Mouse (Mus musculus) cerebellum, adult 2 months (tissue): ENCODE data around the gene Pla2g12a. TPM values are rescaled to one million over a fixed set of nuclear protein-coding genes. Genes with fewer than 3 reads are reported as not detected.

Experiments used
- DNase-seq, 2 experiments: peaks; one replicate each; pipeline ENCODE4 v3.0.0; 2021
- H3K27ac ChIP-seq: fragments of 200-500 bp; 2 replicates; pipeline ENCODE4 v1.5.1; 2012; ENCODE audit warnings: low read length, control low read depth, inconsistent platforms; ENCODE audit not compliant: insufficient read depth
- H3K27me3 ChIP-seq: fragments of 200-500 bp; 2 replicates; pipeline ENCODE4 v1.6.1; 2012; ENCODE audit warnings: inconsistent platforms, mild to moderate bottlenecking, low read length, moderate library complexity; ENCODE audit not compliant: control insufficient read depth, insufficient read depth
- H3K4me1 ChIP-seq: fragments of 200-500 bp; 2 replicates; pipeline ENCODE4 v1.6.1; 2011; ENCODE audit warnings: low read length; ENCODE audit not compliant: control insufficient read depth, insufficient read depth
- H3K4me3 ChIP-seq: fragments of 200-500 bp; replicated peaks from 2 replicates; pipeline ENCODE3; 2011; ENCODE audit warnings: mild to moderate bottlenecking, low read depth, low read length, control low read depth; ENCODE audit not compliant: insufficient read depth
- CTCF ChIP-seq: fragments of 200-500 bp; IDR thresholded peaks from 2 replicates; pipeline ENCODE4 v1.5.1; 2011; ENCODE audit warnings: low read depth, mild to moderate bottlenecking, control low read depth, low read length, moderate library complexity, borderline replicate concordance; ENCODE audit not compliant: insufficient read depth
- POLR2A ChIP-seq: fragments of 200-500 bp; IDR thresholded peaks from 2 replicates; pipeline ENCODE4 v1.6.1; 2011; ENCODE audit warnings: low read length, control low read depth, borderline replicate concordance; ENCODE audit not compliant: insufficient read depth
- WGBS: fragments of 180-500 bp; shearing (Covaris S2); methylation state at CpG from one replicate; pipeline ENCODE4 v1.1.7; 2018; 5-methylcytosine and 5-hydroxymethylcytosine counted together
- polyA plus RNA-seq: library from polyadenylated mRNA; depleted of rRNA; stranded (reverse); fragments of >200 nt; gene quantifications from 2 replicates; pipeline ENCODE4 v1.2.3, GENCODE M21; 2012

Pla2g12a gene
- polyA plus RNA-seq, 1 experiment: 32.3 TPM

- no peak for DNase-seq
- Histone ChIP-seq H3K27me3 (no peaks in the 10 kb centered on the region; the same call in 1 of the 2 replicates), H3K4me1 (no peaks in the 10 kb centered on the region), H3K4me3 (no peak overlapping the region), H3K27ac (no peak overlapping the region)
- WGBS: 88% methylated on average over 2 of the region's 2 CpGs
- TF ChIP-seq POLR2A (no peak), CTCF (no peak)
These were observed 32.5 kb upstream of the Pla2g12a start for GRCm38 (mm10) chr3:129845868-129846267.

- H3K27me3 ChIP-seq: no peaks in the 10 kb centered on the region; the same call in 1 of the 2 replicates
- 82% methylated on average over 7 of the region's 7 CpGs for WGBS
- DNase-seq: no peak
- no peak for TF ChIP-seq CTCF
- TF ChIP-seq POLR2A: no peak
- H3K27ac ChIP-seq: no peak overlapping the region
- H3K4me3 ChIP-seq: no peak overlapping the region
- no peaks in the 10 kb centered on the region for H3K4me1 ChIP-seq
These were observed 31.6 kb upstream of the Pla2g12a start for GRCm38 (mm10) chr3:129846846-129847245.

DNA sequence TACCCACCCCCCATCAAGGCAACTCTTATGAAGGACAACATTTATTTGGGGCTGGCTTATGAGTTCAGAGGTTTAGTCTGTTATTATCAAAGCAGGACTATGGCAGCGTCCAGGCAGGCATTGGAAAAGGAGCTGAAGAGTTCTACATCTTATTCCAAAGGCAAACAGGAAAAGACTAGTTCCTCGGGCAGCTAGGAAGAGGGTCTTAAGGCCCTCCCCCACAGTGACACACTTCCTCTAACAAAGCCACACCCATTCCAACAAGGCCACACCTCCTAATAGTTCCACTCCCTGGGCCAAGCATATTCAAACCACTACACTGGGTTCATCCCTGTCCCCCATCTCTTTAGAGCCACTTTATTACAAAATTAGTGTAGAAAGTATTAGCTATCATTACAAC lies 15.8 kb upstream of the Pla2g12a start:
- TF ChIP-seq POLR2A: no peak
- H3K4me3 ChIP-seq: no peak overlapping the region
- H3K27me3 ChIP-seq: no peaks in the 10 kb centered on the region
- no peaks in the 10 kb centered on the region; the same call in 1 of the 2 replicates for H3K4me1 ChIP-seq
- DNase-seq: no peak
- no peak overlapping the region for H3K27ac ChIP-seq
- WGBS: 81% methylated on average over 2 of the region's 2 CpGs

- WGBS: 46% methylated on average over 14 of the region's 14 CpGs
- no peak overlapping the region for H3K4me3 ChIP-seq
- H3K4me1 ChIP-seq: no peaks in the 10 kb centered on the region; the same call in 1 of the 2 replicates
- peak; percentile 39 to 54 for DNase-seq
- no peaks in the 10 kb centered on the region for H3K27me3 ChIP-seq
- H3K27ac ChIP-seq: no peak overlapping the region
- no peak for TF ChIP-seq POLR2A
- TF ChIP-seq CTCF: peak; percentile 73
These were observed 14.7 kb upstream of the Pla2g12a start for GRCm38 (mm10) chr3:129863698-129864097.

DNA sequence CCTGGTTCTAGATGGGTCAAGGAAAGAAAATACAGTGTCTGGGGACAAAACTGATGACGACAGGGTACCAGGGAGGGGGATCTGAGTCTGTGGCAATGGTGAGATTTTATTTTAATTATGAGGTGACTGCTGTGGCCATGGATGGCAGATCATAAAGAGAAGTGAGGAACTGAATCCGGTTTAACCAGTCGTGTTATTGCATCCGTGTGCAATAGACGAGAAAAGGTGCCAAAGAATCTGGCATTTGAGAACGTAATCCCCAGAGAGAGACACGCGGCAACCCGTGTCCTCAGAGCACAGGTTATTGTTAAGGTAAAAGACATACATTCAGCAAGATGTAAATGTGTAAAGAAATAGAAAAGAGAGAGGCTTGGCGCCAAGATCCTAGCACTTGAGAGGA lies 1.1 kb upstream of the Pla2g12a start:
- 80% methylated on average over 10 of the region's 10 CpGs for WGBS

GRCm38 (mm10) chr3:129879131-129879757 lies 838 bp downstream of the Pla2g12a start:
- no peak for TF ChIP-seq CTCF
- WGBS: 2% methylated on average over 25 of the region's 25 CpGs
- Histone ChIP-seq H3K4me1 (no peaks in the 10 kb centered on the region), H3K27me3 (no peaks in the 10 kb centered on the region), H3K4me3 (peak overlapping the region; percentile 81), H3K27ac (no peak overlapping the region)
- peak in 1 of 2 experiments; percentile 40 for DNase-seq

More for the DNA sequence above, 1.1 kb upstream of the Pla2g12a start:
- H3K4me1 ChIP-seq: no peaks in the 10 kb centered on the region
- H3K27ac ChIP-seq: no peak overlapping the region
- no peak overlapping the region for H3K4me3 ChIP-seq
- TF ChIP-seq CTCF (no peak), POLR2A (no peak)
- DNase-seq: no peak
- H3K27me3 ChIP-seq: no peaks in the 10 kb centered on the region

GRCm38 (mm10) chr3:129879913-129880312 lies 1.5 kb downstream of the Pla2g12a start:
- Histone ChIP-seq H3K27ac (no peak overlapping the region), H3K4me1 (no peaks in the 10 kb centered on the region), H3K4me3 (no peak overlapping the region), H3K27me3 (no peaks in the 10 kb centered on the region)
- 82% methylated on average over 2 of the region's 2 CpGs for WGBS
- DNase-seq: no peak
- TF ChIP-seq POLR2A (no peak), CTCF (no peak)

DNA sequence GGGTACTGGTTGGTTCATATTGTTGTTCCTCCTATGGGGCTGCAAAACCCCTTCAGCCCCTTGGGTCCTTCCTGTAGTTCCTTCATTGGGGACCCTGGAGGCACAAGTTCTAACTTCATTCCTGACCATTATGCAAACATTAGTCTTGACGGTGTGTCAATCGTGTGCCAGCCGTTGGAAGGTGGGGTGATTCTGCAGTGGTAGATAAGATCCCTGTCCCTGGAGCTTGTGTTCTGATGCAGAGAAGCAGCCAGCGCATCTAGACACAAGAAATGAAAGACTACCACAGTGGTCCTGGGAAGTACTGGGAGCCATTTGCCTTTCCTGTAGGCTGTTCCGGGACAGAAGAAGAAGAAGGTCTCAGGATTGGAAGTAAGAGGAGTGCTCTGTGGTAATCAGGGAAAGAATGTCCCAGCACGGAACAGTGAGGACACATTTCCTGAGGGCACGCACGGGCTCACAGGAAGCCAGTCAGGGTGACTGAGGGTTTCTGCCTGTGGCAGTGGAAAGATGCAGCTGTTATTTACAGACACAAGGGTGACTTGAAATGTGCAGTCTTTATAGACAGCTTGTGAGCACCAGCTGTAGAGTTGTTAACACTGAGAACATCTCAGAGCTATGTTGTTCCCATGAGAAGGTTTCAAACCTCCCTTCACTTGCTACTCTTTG lies 2.7 kb downstream of the Pla2g12a start:
- Histone ChIP-seq H3K4me3 (no peak overlapping the region), H3K27ac (no peak overlapping the region), H3K4me1 (no peaks in the 10 kb centered on the region), H3K27me3 (no peaks in the 10 kb centered on the region)
- DNase-seq: no peak
- WGBS: 87% methylated on average over 8 of the region's 8 CpGs
- TF ChIP-seq POLR2A (no peak), CTCF (no peak)
